Mouse (Mus musculus) hindbrain, embryonic 10.5 days (tissue): Measurements from ENCODE around the gene Pold2. TPM values are rescaled to one million over a fixed set of nuclear protein-coding genes. Genes with fewer than 3 reads are reported as not detected.

ENCODE experiments used
- DNase-seq: peaks from one replicate; pipeline ENCODE4 v3.0.0-alpha.2; 2017; ENCODE audit warnings: low spot score
- H3K27ac ChIP-seq: fragments of 300-500 bp; sonication (generic); 2 replicates; pipeline ENCODE4 v1.5.1; 2016; ENCODE audit warnings: mild to moderate bottlenecking, moderate library complexity
- H3K27me3 ChIP-seq: fragments of 300-500 bp; sonication (generic); 2 replicates; pipeline ENCODE4 v1.6.1; 2016; ENCODE audit warnings: mild to moderate bottlenecking; ENCODE audit not compliant: poor library complexity, insufficient read depth, severe bottlenecking
- H3K36me3 ChIP-seq: fragments of 300-500 bp; sonication (generic); 2 replicates; pipeline ENCODE4 v1.6.1; 2016; ENCODE audit warnings: mild to moderate bottlenecking, moderate library complexity
- H3K4me1 ChIP-seq: fragments of 300-500 bp; sonication (generic); replicated peaks from 2 replicates; pipeline ENCODE4 v1.6.1; 2016; ENCODE audit warnings: mild to moderate bottlenecking
- H3K4me3 ChIP-seq: fragments of 300-500 bp; sonication (generic); 2 replicates; pipeline ENCODE4 v1.5.1; 2016; ENCODE audit warnings: mild to moderate bottlenecking, moderate library complexity
- H3K9me3 ChIP-seq: fragments of 300-500 bp; sonication (generic); 2 replicates; pipeline ENCODE4 v1.6.1; 2016; ENCODE audit warnings: mild to moderate bottlenecking, moderate library complexity
- WGBS: fragments of 180-500 bp; shearing (Covaris S2); methylation state at CpG from one replicate; pipeline ENCODE4 v1.1.7; 2016; 5-methylcytosine and 5-hydroxymethylcytosine counted together
- polyA plus RNA-seq: library from polyadenylated mRNA; unstranded; fragments of >200 nt; fragmentation: Nextera tagmentation; extraction: Ambion mirVana; gene quantifications from 2 replicates; pipeline ENCODE4 v1.2.1, GENCODE M21; 2016

The Pold2 gene
- polyA plus RNA-seq, 1 experiment from 2014 or later = 137 TPM

DNA sequence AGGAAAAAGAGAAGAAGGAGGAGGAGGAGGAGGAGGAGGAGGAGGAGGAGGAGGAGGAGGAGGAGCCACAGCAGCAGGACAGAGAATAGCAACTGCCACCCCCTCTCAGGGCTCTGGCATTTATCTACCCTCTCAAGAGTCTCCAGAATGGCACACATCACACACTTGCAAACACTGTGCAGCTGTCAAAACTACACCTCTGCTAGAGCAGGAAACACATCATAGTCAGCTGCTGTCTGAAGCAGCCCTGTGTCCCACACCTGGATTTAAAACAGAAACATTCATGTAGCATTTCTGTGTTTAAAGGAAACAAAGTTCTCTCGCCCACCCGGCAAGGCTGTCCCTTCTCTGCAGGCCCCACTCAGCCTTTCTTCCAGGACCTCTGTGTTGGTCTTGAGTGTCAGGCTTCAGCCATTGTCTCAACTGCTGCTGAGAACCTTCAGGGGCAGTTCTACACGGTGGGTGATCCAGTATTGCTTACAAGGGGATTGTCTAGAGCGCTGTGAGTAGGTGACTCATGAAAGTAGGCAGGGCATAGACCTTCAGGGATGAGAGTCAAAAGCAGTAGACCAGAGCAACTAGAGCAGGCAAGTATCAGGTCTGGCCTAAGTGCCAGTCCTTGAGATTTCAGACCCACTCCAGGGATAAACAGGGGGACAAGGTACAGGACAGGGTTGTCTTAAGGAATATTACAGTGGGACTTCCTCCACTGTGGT is 26.9 kb downstream of the Pold2 start:
- no peak for DNase-seq
- H3K4me1 ChIP-seq = peaks cover 19% of the 10 kb centered on the region; the same call in 1 of the 2 replicates

DNA sequence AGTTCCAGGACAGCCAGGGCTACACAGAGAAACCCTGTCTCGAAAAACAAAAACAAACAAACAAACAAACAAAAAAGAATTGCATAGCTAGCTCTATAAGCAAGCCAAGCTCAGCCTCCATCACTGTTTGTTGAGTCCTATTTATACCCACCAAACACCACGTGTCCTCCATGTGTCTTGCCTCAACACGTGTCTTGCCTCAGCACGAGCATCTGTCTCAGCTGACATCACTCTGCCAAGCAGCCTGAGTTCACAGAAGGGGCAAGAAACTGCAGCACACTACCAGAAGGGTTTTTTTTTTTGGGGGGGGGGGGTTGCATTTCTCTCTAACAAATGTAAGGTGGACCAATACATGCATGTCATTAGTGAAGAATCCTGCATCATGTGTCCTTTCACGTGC is 27.6 kb downstream of the Pold2 start:
- no peak overlapping the region for H3K4me3 ChIP-seq
- no peak for DNase-seq
- no peak overlapping the region for H3K27ac ChIP-seq
- WGBS = 77% methylated on average over 5 of the region's 5 CpGs
- no peaks in the 10 kb centered on the region for H3K27me3 ChIP-seq
- no peaks in the 10 kb centered on the region for H3K36me3 ChIP-seq
- H3K9me3 ChIP-seq = peaks cover 4% of the 10 kb centered on the region; the same call in 1 of the 2 replicates
- peaks cover 15% of the 10 kb centered on the region; the same call in 1 of the 2 replicates for H3K4me1 ChIP-seq

More for the DNA sequence above, 26.9 kb downstream of the Pold2 start:
- peaks cover 4% of the 10 kb centered on the region; the same call in 1 of the 2 replicates for H3K9me3 ChIP-seq
- H3K27me3 ChIP-seq = no peaks in the 10 kb centered on the region
- WGBS = 66% methylated on average over 4 of the region's 4 CpGs
- no peak overlapping the region for H3K4me3 ChIP-seq
- H3K27ac ChIP-seq = no peak overlapping the region
- H3K36me3 ChIP-seq = no peaks in the 10 kb centered on the region

DNA sequence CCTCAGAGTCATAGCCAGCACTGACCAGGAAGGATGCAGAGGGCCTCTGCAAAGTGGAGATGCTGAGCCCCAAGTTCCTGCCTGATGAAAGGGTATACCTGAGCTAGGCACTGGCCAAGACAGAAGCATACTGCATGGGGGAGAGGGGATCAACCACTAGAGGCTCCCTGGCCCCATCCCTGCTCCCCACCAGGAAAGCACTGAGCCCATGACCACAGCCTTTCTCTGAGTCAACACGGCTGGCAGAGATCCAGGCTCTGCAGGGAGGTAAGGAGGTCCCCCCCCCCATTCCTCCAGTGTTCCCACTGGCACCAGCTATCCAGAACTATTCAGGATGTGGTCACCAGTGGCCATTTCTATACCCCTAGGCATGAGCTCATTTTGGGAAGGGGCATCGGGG is 28.8 kb downstream of the Pold2 start:
- Histone ChIP-seq H3K27ac (no peak overlapping the region; the same call in 1 of the 2 replicates), H3K4me3 (no peak overlapping the region), H3K36me3 (no peaks in the 10 kb centered on the region), H3K27me3 (no peaks in the 10 kb centered on the region), H3K9me3 (peaks cover 4% of the 10 kb centered on the region; the same call in 1 of the 2 replicates), H3K4me1 (peaks cover 15% of the 10 kb centered on the region; the same call in 1 of the 2 replicates)
- no peak for DNase-seq
- 79% methylated on average over 2 of the region's 2 CpGs for WGBS

DNA sequence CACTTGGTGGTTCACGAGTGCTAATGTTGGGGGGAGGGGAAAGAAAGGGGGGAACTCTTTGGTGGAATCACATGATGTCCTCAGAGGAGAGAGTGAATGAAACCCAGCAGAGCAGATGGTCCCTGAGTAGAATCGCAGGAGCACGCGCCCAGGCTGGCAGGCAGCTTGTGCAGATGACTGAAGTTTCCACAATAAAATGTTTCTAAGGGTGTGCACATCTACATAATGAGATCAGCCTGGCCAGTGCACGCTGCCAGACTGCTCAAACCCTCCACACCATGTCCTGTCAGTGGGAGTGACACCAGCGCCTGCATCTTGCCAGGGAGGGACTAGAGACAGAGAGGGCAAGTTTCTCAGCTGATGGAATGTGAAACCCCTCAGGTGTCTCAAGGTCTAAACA is 29.4 kb downstream of the Pold2 start:
- WGBS = 60% methylated on average over 6 of the region's 6 CpGs
- DNase-seq = peak; percentile 12

DNA sequence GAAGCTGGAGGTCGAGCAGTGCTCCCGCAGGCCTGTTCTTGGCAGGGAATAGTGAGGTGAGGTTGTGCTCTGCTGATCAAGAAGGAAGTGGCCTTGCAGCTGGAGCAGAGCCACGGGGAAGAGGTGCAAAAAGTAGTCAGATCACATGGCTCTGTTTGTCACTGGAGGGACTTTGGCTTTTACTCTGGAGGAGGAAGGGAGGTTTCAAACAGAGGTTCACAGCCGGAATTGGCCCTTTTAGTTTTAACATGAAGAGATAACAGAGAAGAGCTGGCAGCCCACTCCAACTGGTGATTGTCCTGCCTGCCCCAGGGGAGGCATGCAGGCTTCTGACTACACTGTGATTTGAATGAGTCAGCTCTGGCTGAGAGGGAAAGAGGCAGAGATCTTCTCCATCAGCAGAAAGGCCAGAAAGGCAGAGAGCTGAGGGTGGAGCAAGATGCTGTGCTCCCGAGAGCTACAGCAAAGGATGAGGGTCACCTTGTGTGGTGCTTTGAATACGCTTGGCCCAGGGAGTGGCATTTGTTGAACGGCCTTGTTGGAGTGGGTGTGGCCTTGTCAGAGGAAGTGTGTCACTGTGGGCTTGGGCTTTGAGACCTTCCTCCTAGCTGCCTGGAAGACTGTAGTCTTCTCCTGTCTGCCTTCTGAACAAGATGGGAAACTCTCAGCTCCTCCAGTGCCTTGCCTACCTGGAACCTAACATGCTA is 31.3 kb downstream of the Pold2 start:
- no peaks in the 10 kb centered on the region for H3K27me3 ChIP-seq
- WGBS = 73% methylated on average over 7 of the region's 7 CpGs

More for the DNA sequence above, 29.4 kb downstream of the Pold2 start:
- Histone ChIP-seq H3K27ac (no peak overlapping the region; the same call in 1 of the 2 replicates), H3K4me3 (no peak overlapping the region), H3K36me3 (no peaks in the 10 kb centered on the region), H3K4me1 (peaks cover 15% of the 10 kb centered on the region; the same call in 1 of the 2 replicates), H3K27me3 (no peaks in the 10 kb centered on the region), H3K9me3 (peaks cover 4% of the 10 kb centered on the region; the same call in 1 of the 2 replicates)

DNA sequence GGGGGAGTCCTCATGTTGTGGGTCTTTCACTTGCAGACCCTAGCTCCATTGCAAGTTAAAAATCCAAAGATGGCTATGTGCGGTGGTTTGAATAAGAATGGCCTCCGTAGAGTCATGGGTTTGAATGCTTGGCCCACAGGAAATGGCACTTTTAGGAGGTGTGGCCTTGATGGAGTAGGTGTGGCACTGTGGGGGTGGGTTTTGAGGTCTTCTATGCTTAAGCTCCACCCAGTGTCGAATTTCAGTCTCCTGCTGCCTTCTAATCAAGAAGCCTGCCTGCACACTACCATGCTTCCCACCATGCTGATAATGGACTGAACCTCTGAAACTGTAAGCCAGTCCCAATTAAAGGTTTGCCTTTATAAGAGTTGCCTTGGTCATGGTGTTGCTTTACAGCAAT is 35.0 kb downstream of the Pold2 start:
- Histone ChIP-seq H3K36me3 (no peaks in the 10 kb centered on the region), H3K27ac (no peak overlapping the region), H3K4me1 (no peaks in the 10 kb centered on the region), H3K27me3 (no peaks in the 10 kb centered on the region), H3K9me3 (peaks cover 9% of the 10 kb centered on the region; the same call in 1 of the 2 replicates), H3K4me3 (no peak overlapping the region)
- no peak for DNase-seq
- 91% methylated on average over 3 of the region's 3 CpGs for WGBS

More for the DNA sequence above, 31.3 kb downstream of the Pold2 start:
- H3K4me1 ChIP-seq = peaks cover 11% of the 10 kb centered on the region; the same call in 1 of the 2 replicates
- no peak overlapping the region for H3K27ac ChIP-seq
- DNase-seq = no peak
- H3K9me3 ChIP-seq = peaks cover 9% of the 10 kb centered on the region; the same call in 1 of the 2 replicates
- no peak overlapping the region for H3K4me3 ChIP-seq
- H3K36me3 ChIP-seq = no peaks in the 10 kb centered on the region

DNA sequence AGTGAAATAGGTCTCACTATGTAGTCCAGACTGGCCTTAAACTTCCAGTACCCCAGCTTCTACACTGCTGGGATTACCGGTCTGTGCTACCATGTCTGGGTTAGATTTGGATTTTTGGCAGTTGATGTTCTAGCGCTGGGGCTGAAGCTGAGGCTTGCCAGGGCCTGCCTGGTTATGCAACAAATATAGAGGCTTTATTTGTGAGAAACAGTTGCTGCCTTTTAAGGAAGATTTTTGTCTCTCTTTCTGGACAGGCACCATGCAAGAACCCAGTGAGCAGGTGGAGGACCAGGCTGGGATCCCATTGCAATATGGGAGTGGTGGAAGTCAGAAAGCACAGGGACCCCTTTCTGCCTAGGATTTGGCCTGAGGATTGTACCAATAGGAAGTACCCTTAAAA is 36.3 kb downstream of the Pold2 start:
- no peak overlapping the region for H3K27ac ChIP-seq

DNA sequence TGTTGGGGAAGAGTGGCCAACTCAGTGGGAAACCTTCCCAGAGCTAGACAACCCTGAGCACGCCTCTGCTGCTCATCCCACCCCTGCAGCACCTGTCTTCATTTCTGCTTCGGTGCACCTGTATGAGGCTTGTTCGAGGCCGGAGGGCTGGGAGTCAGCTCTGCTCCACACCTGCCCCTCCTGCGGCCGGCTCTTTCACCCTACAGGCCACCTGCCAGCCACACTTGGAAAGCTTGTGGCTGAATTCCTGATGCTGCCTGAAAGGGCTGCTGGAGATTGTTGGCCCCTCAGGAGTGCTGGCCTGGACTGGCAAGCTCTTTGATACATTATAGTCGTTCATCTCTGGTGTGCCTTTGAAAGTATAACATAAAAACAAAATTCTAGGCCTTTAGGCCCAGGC is 37.7 kb downstream of the Pold2 start:
- DNase-seq = no peak
- Histone ChIP-seq H3K27ac (no peak overlapping the region), H3K27me3 (no peaks in the 10 kb centered on the region), H3K9me3 (0 out of 2 replicates have a peak, but pooled peaks cover 5% of the 10 kb centered on the region), H3K4me1 (peaks cover 15% of the 10 kb centered on the region), H3K4me3 (no peak overlapping the region), H3K36me3 (peaks cover under 1% of the 10 kb centered on the region; the same call in 1 of the 2 replicates)
- 84% methylated on average over 7 of the region's 7 CpGs for WGBS

More for the DNA sequence above, 36.3 kb downstream of the Pold2 start:
- H3K4me1 ChIP-seq = peaks cover 7% of the 10 kb centered on the region
- WGBS = 95% methylated on average over 2 of the region's 2 CpGs
- no peaks in the 10 kb centered on the region for H3K27me3 ChIP-seq
- DNase-seq = no peak
- 0 out of 2 replicates have a peak, but pooled peaks cover 5% of the 10 kb centered on the region for H3K9me3 ChIP-seq
- H3K4me3 ChIP-seq = no peak overlapping the region
- H3K36me3 ChIP-seq = no peaks in the 10 kb centered on the region

DNA sequence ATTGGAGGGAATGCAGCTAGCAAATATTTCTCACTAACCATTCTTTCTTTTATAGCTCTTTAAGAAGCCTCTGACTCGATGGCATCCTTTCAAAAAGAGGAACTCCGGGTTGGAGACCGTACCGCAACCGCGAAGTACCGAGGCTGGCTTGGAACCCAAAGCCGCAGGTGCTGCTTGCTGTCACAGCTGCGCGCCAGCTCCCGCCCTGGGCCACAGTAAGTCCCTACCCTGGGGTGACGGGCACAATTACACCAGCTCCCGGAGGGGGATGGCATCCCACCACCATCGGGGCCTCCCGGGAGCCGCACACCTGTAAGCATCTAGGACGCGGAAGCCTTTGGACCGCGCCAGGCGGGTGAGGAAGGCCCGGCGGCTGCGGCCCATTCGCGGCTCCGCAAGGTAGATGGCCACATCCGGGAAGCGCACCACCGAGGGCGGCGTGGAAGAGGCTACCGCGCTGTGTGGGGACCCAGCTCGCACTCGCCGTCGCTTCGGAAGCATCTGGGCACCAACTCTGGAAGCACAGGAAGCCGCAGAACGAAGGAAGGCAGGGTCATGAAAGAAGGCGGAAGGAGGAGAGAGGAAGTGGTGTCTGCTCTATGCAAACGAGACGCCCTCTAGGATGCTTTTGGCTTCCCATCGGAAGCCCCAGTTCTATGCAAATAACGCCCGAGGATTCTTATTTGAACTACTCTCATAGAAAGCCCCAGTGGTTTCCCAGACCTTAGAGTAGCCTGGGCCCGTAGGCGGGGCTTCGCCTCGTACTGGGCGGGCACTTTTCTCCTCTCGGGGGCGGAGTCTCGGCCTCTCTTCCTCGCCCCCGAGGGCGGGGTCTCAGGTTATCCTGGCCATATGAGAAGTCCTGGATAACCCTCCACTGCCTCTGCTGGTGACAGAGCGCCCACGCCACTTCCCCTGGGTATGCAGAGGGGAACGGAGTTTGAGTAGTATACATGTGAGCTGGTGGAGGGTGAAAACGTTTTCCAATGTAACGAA is 40.5 kb downstream of the Pold2 start, which contains the start of gene Polm:
Gene Polm, minus strand, starts transcription at position 766 of the 996 bp plus-strand sequence.
- Histone ChIP-seq H3K9me3 (no peaks in the 10 kb centered on the region), H3K4me3 (peak within 1 kb of the TSS; percentile 68), H3K4me1 (peaks cover 15% of the 10 kb centered on the region), H3K27me3 (no peaks in the 10 kb centered on the region), H3K27ac (peak within 1 kb of the TSS; percentile 88), H3K36me3 (peaks cover 25% of the 10 kb centered on the region)
- peak; percentile 93 for DNase-seq
- under 1% methylated on average over 63 of the region's 63 CpGs for WGBS

DNA sequence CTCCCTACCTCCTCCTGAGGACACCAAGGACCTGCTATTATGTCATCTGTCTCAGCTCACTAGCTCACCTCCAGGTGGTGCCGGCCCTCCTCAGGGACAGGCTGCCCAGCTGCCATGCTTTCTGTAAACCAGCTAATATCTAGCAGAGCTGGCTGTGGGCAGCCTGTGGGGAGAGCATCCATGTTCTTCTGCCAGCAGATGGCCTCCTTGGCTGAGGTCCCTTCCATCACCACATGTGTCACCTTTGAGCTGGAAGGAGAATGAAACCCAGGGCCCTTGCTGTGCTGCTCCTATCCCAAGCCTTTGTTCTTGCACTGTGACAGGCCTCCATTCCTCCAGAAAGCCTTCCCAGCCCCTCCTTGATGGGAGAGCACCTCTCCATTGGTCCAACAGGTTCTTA is 42.0 kb downstream of the Pold2 start:
- H3K4me3 ChIP-seq = no peak overlapping the region
- 50% methylated on average over 1 of the region's 1 CpGs for WGBS
- H3K4me1 ChIP-seq = peaks cover 15% of the 10 kb centered on the region
- no peaks in the 10 kb centered on the region for H3K27me3 ChIP-seq
- DNase-seq = peak; percentile 15
- H3K36me3 ChIP-seq = peaks cover 40% of the 10 kb centered on the region
- H3K9me3 ChIP-seq = no peaks in the 10 kb centered on the region
- H3K27ac ChIP-seq = no peak overlapping the region

DNA sequence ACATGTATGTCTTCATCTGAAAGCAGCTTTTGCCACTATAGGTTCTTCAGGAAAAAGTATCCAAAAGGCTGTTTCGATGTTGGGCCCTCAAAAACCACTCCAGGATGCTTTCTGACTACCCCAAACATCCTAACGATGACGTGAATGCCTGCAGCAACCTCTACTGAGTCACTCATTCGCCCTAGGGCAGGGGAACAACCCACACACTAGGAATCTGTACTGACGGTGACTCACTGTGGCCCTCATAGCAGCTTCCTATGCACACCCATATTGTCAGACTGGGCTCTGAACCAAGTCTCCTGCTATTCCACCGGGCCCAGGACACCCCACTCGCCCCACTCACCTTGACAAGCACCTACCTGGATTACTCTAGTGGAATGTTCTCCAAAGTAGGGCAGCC is 43.0 kb downstream of the Pold2 start:
- peaks cover 49% of the 10 kb centered on the region for H3K36me3 ChIP-seq
- 89% methylated on average over 7 of the region's 7 CpGs for WGBS

DNA sequence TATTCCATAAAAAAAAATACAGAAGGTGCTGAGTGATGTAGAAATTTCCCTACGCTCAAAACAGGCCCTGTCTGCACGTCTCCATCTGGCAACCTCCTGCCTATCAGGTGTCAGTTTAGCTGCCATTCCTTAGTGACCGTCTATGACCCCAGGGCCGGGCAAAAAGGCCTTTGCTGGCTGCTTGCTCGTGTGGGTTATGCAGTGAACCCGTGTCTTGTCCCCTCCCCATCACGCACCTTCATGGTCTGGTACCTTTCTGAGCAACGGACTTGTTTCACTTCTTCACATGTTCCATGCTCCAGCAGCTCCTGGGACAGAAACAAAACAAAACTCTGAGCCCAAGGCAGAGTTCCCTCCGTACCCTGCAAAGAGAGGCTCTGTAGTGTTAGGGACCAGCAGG is 43.6 kb downstream of the Pold2 start:
- Histone ChIP-seq H3K36me3 (peaks cover 55% of the 10 kb centered on the region), H3K4me1 (peaks cover 15% of the 10 kb centered on the region), H3K27me3 (no peaks in the 10 kb centered on the region), H3K27ac (no peak overlapping the region), H3K9me3 (no peaks in the 10 kb centered on the region), H3K4me3 (no peak overlapping the region; the same call in 1 of the 2 replicates)
- no peak for DNase-seq
- 85% methylated on average over 9 of the region's 9 CpGs for WGBS

More for the DNA sequence above, 43.0 kb downstream of the Pold2 start:
- H3K4me1 ChIP-seq = peaks cover 15% of the 10 kb centered on the region
- H3K9me3 ChIP-seq = no peaks in the 10 kb centered on the region
- H3K4me3 ChIP-seq = no peak overlapping the region
- no peaks in the 10 kb centered on the region for H3K27me3 ChIP-seq
- no peak overlapping the region for H3K27ac ChIP-seq
- no peak for DNase-seq
